Mouse (Mus musculus) liver, postnatal 0 days (tissue): ENCODE measurements around the gene Eif2ak3.

Experiments
- CTCF ChIP-seq: sonication (generic); IDR thresholded peaks from 2 replicates; pipeline ENCODE4 v1.5.1; 2016; ENCODE audit warnings: antibody characterized with exemption, low read depth
- EP300 ChIP-seq: IDR thresholded peaks from 2 replicates; pipeline ENCODE4 v1.6.1; 2016; ENCODE audit warnings: antibody characterized with exemption, low read depth, mild to moderate bottlenecking

DNA sequence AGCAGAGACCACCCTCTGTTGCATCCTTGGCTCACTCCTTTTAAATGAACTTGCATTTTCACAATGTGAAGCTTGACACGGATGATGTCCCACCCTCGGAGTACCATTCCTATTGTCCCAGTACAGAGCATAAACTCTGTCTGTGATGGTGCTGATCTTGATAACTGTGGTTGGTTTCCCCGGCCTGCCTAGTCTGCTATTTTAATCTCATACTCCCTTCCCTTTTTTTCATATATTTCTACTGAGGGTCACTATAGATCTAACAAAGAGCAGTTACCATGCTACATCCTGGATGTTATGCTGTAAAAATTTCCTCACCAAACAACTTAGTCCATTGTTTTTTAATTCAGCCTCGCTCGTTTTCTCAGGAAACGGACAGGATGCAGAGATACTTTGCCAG is 47.4 kb upstream of the Eif2ak3 start:
- no peak for TF ChIP-seq EP300
- no peak for TF ChIP-seq CTCF
